Comparison of ENCODE assay signal across 20 mouse cellular contexts in genomic region chr5:36096046-36096445, GRCm38 (mm10).
DNase-seq lines count a peak whose midpoint lies in the region; ATAC-seq and TF ChIP-seq lines count a peak whose summit lies in the region.
"Had no signal": no experiment of that assay in that cellular context is flagged by ENCODE, and none has a peak within 500 bp of the region (broad histone marks: within the 10 kb centered on the region; RNA-seq: fewer than 3 reads in every experiment).

No protein-coding gene starts in this region.

- peak; percentile 37 for DNase-seq in gastrocnemius, adult 2 months
- DNase-seq in gastrocnemius, adult 8-10 months (ENCODE audit: low spot score in 2 of 2): no peak
- DNase-seq in limb, embryonic 14.5 days (ENCODE audit: low spot score): peak; percentile 6
- DNase-seq in limb, embryonic 10.5 days (ENCODE audit: low spot score): no peak
- DNase-seq in right cerebral cortex, postnatal 25 days: peak; percentile 11
- DNase-seq in right cerebral cortex, postnatal 36 days (ENCODE audit: low spot score in 2 of 2): no peak
- no peak for DNase-seq in adrenal gland, postnatal 4 days (ENCODE audit: low spot score in 2 of 2)
- DNase-seq: adrenal gland, adult 2 months; embryo, embryonic 11 days; kidney, postnatal 36 days; thymus, postnatal 25 days had no signal

- H3K36me3 ChIP-seq in limb, embryonic 14.5 days (ENCODE audit: control insufficient read depth, insufficient read depth, low read length): no peaks in the 10 kb centered on the region
- no peaks in the 10 kb centered on the region for H3K36me3 ChIP-seq in limb, embryonic 10.5 days
- H3K36me3 ChIP-seq in neural tube, embryonic 15.5 days: no peaks in the 10 kb centered on the region
- H3K36me3 ChIP-seq: embryonic facial prominence, embryonic 15.5 days; heart, embryonic 10.5 days; midbrain, embryonic 10.5 days; neural tube, embryonic 12.5 days had no signal

- H3K4me2 ChIP-seq in limb, embryonic 14.5 days (replicated peaks; ENCODE audit: low read depth, low read length, severe bottlenecking): no peak overlapping the region
- no peak overlapping the region for H3K4me2 ChIP-seq in neural tube, embryonic 15.5 days
- H3K4me2 ChIP-seq: embryonic facial prominence, embryonic 15.5 days; neural tube, embryonic 12.5 days had no signal

- no peak for TF ChIP-seq POLR2A in limb, embryonic 14.5 days (IDR thresholded peaks at IDR 0.05; ENCODE audit: borderline replicate concordance, extremely low read depth, insufficient read depth, insufficient read length)

- H3K27ac ChIP-seq in gastrocnemius, adult 2 months: no peak overlapping the region
- H3K27ac ChIP-seq in limb, embryonic 14.5 days (replicated peaks; ENCODE audit: low read depth, low read length): no peak overlapping the region
- H3K27ac ChIP-seq in limb, embryonic 10.5 days: no peak overlapping the region
- H3K27ac ChIP-seq in neural tube, embryonic 15.5 days (replicated peaks): 0 out of 2 replicates have a peak overlapping the region, but pooled peaks have one; percentile 11
- H3K27ac ChIP-seq: embryonic facial prominence, embryonic 15.5 days; heart, embryonic 10.5 days; midbrain, embryonic 10.5 days; neural tube, embryonic 12.5 days had no signal

- no peak for ATAC-seq in limb, embryonic 14.5 days (ENCODE audit: low FRiP score, low read depth)
- no peak for ATAC-seq in neural tube, embryonic 15.5 days (ENCODE audit: low FRiP score)
- ATAC-seq: forebrain, embryonic 14.5 days; hindbrain, embryonic 16.5 days; intestine, embryonic 16.5 days; lung, postnatal 0 days had no signal

- peaks cover 15% of the 10 kb centered on the region; the same call in 1 of the 2 replicates for H3K4me1 ChIP-seq in limb, embryonic 14.5 days (ENCODE audit: control insufficient read depth, insufficient read depth, low read length)
- H3K4me1 ChIP-seq in limb, embryonic 10.5 days: peaks cover 16% of the 10 kb centered on the region; the same call in 1 of the 2 replicates
- peaks cover 28% of the 10 kb centered on the region for H3K4me1 ChIP-seq in neural tube, embryonic 15.5 days

- no peak for TF ChIP-seq CTCF in gastrocnemius, adult 2 months (IDR thresholded peaks at IDR 0.05)

- H3K27me3 ChIP-seq in limb, embryonic 14.5 days (ENCODE audit: control insufficient read depth, insufficient read depth, low read length): no peaks in the 10 kb centered on the region
- no peaks in the 10 kb centered on the region for H3K27me3 ChIP-seq in limb, embryonic 10.5 days (ENCODE audit: low read depth, poor library complexity, severe bottlenecking)
- H3K27me3 ChIP-seq in neural tube, embryonic 15.5 days (replicated peaks): 0 out of 2 replicates have a peak, but pooled peaks cover 2% of the 10 kb centered on the region
- H3K27me3 ChIP-seq: embryonic facial prominence, embryonic 15.5 days; neural tube, embryonic 12.5 days had no signal

- H3K9me3 ChIP-seq in limb, embryonic 14.5 days (ENCODE audit: control insufficient read depth, low read length): no peaks in the 10 kb centered on the region
- H3K9me3 ChIP-seq in limb, embryonic 10.5 days (replicated peaks): no peaks in the 10 kb centered on the region
- no peaks in the 10 kb centered on the region for H3K9me3 ChIP-seq in neural tube, embryonic 15.5 days (replicated peaks)
- H3K9me3 ChIP-seq: embryonic facial prominence, embryonic 15.5 days; heart, embryonic 10.5 days; midbrain, embryonic 10.5 days; neural tube, embryonic 12.5 days had no signal

- no peak overlapping the region for H3K4me3 ChIP-seq in gastrocnemius, adult 2 months
- H3K4me3 ChIP-seq in limb, embryonic 14.5 days (replicated peaks; ENCODE audit: low read length): no peak overlapping the region
- H3K4me3 ChIP-seq in limb, embryonic 10.5 days: no peak overlapping the region
- H3K4me3 ChIP-seq in neural tube, embryonic 15.5 days (replicated peaks): no peak overlapping the region
- H3K4me3 ChIP-seq: embryonic facial prominence, embryonic 15.5 days; heart, embryonic 10.5 days; midbrain, embryonic 10.5 days; neural tube, embryonic 12.5 days had no signal

- H3K9ac ChIP-seq in limb, embryonic 14.5 days (ENCODE audit: low read depth, low read length, severe bottlenecking): no peak overlapping the region
- no peak overlapping the region for H3K9ac ChIP-seq in neural tube, embryonic 15.5 days (replicated peaks)
- H3K9ac ChIP-seq: embryonic facial prominence, embryonic 15.5 days; neural tube, embryonic 12.5 days had no signal

- intact Hi-C loops in gastrocnemius, adult 2 months (cut with DNase I): no loop called here

- 68% methylated on average over 8 of the region's 8 CpGs for WGBS in limb, embryonic 14.5 days
- WGBS in limb, embryonic 10.5 days: 87% methylated on average over 8 of the region's 8 CpGs
- whole genome bisulfite sequencing in neural tube, embryonic 15.5 days: 64% methylated on average over 8 of the region's 8 CpGs

Comparison
In these comparisons a context has a peak if more than half of its experiments do, and no peak if none do; other contexts are left out.
1. DNase-seq: peak in gastrocnemius, adult 2 months (single experiment), limb, embryonic 14.5 days (single experiment) and right cerebral cortex, postnatal 25 days (single experiment); none in gastrocnemius, adult 8-10 months (0 of 2), limb, embryonic 10.5 days (single experiment), right cerebral cortex, postnatal 36 days (0 of 2) and adrenal gland, postnatal 4 days (0 of 2).